Mouse (Mus musculus) CD4-positive, CD25-positive, alpha-beta regulatory T cell, adult 2 months (primary cell): ENCODE measurements around the gene Rpgrip1l.

Experiments
- DNase-seq: peaks from one replicate; pipeline ENCODE4 v3.0.0-alpha.2; 2012; ENCODE audit warnings: low read depth, low spot score

Rpgrip1l gene

DNA sequence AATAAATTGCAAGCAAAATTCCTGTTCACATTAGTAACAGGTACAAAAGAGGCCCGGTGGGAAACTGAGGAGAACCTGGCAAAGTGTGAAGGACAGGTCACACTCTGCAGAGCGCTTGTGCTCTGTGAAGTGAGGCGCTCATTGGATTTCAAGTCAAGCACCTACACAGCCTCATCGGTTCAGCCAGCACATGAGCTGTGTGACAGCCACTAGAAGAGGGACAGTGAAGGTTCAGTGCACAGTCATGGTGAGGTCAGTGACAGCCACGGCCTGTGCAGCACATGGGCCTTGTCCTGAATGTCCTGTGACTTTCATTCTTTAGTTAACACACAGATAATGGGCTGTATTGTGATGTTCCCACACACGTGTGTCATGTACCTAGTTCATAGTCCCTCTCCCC is 107.2 kb downstream of the Rpgrip1l start:
- DNase-seq: no peak

DNA sequence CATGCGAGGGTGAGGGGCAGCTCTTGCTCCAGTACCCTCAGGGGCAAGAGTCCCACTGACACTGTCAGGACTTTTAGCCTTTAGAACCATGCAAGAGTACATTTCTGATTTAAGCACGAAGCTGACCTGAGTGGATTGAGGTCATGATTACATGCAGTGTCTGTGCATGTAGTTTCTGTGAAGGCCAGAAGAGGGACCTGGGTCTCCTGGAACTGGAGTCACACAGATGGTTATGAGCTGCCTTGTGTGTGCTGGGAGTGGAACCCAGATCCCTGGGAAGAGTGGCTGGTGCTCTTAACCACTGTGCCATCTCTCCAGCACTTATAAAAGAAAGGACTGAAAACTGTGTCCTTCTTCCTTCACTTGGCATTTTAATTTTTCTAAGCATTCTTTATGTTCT is 111.9 kb downstream of the Rpgrip1l start:
- DNase-seq: no peak

DNA sequence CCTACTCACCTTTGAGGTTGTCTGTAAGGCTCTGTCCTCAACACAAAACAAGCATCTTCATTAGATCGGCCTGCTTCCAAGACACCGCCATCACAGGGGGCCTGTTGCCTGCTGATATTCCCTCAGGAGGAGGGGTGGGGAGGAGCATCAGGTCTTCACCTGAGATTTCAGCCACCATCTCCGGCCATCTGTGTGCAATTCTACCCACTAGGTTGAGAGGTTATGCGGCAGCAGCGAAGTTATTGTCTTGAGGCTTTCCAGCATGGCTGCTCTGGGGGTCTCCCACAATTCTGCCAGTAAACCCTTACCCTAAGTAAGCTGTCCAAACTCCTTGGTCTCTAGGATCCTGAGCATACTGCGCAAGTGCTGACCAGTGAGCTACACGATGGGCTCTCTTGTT is 113.2 kb downstream of the Rpgrip1l start, which contains the start of gene Aktip:
TSS of gene Aktip (minus strand) at position 101 of the 400 bp plus-strand sequence.
- no peak for DNase-seq

DNA sequence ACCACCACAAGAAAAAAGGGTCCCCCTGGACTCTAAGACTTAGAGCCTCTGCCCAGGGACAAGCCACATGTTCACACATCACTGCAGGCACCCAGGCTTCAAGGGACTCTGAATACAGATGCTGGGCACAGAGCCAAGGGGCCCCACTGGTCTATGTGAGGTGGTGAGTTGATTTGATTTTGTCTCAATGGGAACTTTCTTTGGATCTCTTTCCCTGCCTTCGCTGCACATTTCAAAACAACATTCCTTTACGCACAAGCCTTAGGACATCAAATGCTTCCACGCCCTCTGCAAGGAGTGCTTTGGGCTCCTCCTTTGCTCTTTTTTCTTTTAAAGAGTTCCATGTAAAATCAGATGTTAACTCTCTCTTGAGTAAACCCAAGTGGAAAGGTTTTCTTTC is 115.0 kb downstream of the Rpgrip1l start:
- no peak for DNase-seq

DNA sequence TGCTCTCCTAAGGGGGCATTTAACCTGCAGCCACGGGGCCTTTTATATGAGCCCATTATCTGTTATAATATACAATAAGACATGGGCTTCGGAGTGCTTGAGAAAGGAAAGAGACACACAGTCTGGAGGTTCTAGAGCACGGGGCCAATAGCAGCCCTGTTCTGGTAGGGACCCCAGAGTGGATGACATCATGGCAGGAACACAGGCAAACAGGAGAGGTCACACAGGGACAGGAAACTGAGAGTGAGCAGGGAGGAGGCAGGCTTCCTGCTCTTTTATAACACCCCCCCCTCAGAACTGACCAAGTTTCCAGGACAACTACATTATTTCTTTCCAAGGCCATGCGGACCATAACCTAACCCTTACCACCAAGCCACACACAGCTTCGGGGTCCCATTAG is 115.8 kb downstream of the Rpgrip1l start:
- peak; percentile 15 for DNase-seq

DNA sequence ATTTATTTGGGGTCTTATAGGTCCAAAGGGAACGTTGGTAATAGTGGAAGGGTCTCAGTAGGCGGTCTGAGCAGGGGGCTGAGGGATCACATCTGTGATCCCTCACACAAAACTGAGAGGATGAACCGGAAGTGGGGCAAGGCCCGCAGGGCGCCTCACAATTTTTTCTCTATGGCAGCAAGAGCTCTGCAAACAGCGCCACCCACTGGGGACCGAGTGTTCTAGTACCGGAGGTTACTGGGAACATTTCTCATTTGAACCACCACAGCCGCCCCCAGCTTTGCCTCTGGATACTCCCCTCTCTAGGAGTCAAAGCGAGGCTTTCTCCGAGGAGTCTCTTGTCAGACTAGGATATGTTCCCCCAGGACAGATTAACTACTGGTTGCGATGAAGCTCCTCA is 116.4 kb downstream of the Rpgrip1l start:
- DNase-seq: peak; percentile 4

DNA sequence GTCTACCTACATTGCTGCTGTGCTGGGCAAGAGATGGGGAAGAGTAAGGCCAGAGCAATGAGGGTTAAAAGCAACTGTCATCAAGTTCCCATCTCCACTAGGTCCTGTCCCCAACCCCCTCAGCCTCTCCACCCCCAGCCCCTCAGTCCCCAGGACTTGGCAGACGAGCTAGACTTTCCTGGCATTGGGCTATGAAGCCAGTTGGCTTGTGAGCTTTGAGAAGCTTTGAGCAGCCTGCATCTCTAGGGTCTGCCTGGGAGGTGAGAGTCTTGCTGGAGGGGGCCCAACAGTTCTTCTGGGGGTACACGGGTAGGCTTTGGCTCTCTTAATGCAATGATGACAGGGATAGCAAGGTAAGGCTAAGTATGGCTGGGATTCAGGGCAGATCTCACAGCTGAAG is 119.0 kb downstream of the Rpgrip1l start:
- no peak for DNase-seq

DNA sequence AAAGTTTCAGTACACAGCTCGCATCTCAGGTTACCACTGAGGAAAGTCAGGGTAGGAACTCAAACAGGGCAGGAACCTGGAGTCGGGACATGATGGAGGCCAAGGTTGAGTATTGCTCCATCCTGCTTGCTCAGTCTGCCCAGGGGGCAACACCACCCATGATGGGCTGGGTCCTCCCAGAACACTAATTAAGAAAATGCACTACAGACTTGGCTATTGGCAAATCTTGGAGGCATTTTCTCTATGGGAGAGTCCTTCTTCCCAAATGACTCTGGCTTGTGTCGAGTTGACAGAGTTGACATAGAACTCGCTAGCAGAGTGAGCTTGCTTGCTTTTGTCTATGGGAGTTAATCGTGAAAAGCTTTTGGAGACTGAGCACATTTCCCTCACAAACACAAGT is 120.1 kb downstream of the Rpgrip1l start:
- no peak for DNase-seq

DNA sequence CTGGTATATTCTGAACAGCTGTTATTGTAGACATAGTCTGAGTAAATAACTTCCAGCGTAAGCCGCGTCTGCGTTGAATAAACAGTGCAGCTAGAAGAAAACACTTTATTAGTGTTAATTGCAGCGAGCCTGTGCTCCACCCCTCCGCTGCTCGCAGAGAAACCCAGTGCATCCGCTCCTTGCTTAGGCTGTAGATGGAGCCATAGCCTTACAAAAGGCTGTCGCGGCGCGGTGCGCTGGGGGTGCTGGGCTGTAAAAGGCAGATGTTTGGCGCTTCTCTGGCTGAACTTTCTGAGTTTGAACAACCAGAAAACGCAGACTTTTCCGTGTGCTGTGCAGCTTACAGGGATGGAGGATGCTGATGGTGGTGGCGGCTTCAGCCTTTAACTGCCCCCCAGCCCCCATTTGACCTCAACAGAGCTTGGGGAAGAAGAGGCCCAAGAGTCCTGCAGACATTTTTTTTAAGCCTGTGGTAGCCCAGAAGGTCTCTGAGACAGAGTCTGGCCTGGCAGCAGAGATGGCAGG is 122.2 kb downstream of the Rpgrip1l start:
- DNase-seq: peak; percentile 72

DNA sequence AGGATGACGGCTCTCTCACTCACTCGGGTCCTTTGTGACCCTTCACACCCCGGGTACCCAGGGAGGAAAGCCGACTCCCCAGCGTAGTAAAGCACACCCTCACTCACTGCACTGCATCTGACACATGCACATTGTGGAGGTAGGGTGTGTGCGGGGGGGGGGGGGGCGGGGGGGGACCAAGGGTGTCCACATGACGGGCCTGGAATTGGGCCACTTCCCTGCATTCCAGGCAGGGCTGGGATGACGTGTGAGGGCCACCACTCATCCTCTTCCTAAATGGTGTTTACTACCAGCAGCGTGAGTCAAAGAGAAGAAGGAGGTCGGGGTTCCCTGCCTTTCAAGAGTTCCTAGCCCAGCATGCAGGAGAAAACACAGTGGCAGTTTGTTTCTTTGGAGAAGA is 124.9 kb downstream of the Rpgrip1l start:
- DNase-seq: no peak

DNA sequence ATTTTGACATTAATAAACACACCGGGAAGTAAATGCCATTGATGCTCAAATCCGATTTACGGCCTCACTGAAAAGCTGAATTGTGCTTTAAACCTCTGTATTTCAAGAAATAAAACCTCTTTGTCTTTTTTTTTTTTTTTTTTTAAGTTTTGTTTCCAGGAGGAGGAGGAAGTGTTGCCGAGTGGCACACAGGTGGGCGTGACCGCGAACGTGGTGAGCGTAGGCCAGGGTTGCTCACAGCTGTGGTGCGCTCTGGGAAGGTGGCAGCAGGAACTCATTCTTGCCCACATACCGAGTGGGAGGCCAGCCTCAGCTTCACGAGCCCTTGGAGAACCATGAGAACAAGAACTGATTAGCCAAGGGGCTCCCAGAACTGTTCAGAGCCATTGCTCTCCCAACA is 126.7 kb downstream of the Rpgrip1l start:
- DNase-seq: peak; percentile 3

DNA sequence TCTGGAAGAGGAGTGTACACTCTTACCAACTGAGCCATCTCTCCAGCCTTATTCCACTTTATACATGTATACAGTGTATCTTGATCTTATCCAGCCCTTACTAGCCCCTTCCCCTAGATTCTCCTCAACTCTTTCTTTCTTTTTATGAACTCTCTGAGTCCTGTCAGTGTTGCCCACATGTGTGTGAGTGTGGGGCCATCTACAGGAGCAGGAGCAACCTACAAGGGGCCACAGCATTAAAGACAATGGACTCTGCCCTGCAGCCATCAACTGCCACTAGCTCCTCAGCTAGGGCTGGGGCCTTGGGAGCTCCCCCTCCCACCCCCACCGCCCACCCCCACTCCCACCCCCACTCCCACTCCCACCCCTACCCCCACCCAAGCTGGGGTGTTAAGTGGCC is 135.4 kb downstream of the Rpgrip1l start:
- no peak for DNase-seq

DNA sequence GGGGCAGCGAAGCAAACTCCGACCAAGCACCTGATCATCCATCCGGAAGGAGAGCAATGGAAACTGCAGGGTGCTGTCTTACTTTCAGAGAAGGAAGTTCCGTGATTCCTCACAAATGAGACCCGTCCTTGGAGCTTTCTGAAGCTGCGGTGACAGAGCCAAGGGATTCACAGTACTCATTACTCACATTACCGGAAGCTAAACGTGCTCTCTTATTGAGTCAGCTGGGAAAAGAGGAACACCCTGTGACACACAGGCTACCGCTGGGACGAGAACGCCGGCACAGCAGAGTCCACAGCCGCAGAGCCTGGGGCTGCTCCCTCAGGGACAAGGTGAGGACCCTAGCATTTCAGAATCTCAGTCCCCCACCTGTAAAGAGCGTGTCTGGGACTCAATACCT is 136.9 kb downstream of the Rpgrip1l start:
- no peak for DNase-seq

DNA sequence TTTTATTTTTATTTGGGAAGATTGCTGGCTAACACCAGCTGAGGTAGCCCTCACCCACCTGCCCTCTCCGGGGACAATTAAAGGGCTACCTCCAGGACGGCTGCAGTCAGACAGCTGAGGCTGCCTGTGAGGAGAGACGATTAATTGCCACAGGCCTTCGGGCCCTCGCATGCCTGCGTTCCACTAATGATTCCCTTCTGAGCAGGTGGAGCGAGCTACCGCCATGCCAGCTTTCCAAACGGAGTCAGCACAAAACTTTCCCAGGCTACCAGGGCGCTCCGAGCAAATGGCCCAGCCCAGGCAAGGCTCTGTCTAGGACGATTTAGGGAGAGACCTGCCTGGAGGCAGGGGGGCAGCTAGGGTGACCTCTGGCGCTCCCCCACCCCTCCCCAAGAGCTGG is 141.5 kb downstream of the Rpgrip1l start:
- no peak for DNase-seq

DNA sequence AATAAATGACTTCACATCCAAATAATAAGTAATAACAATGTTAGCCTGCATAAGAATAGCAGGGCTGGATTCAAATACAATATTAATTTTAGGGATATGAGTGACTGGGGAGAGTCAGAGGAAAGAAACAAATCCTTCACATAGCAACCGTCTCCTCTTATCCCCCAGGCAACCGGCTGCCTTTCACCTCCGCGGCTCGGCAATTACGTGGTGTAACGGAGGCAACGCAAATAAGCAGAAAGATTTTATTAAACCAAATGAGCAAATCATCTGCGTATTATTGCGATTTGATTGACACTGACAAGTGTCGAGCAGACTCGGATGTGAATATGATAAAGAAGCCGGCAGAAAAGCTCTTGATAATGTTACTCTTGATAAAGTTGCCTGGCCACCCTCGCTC is 142.1 kb downstream of the Rpgrip1l start:
- no peak for DNase-seq

DNA sequence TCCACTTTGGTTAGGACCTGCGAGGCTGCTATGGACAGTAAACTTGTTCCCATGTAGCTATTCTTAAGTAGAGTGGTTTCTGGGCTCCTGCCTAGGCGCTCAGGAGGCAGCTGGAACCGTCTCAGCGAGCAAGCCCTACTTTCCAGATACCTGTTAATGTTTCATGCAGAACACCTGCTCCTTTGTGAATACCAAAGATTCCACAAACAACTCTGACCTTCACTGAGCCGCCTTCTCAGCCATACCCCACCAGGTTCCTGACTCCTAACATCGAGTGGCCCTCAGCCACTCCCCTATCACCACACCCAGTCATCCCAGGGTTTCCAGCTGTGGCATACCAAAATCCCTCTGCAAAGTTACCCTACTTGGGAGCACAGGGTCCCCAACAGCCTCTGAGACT is 142.9 kb downstream of the Rpgrip1l start:
- DNase-seq: no peak
